Mouse (Mus musculus) embryonic facial prominence, embryonic 12.5 days (tissue): ENCODE data around the gene Qsox1. TPM values are rescaled to one million over a fixed set of nuclear protein-coding genes. Genes with fewer than 3 reads are reported as not detected.

Experiments
- ATAC-seq: fragments of 200-750 bp; cut with Nextera tagmentation; 2 replicates; pipeline ENCODE4 v1.8.0; 2017; ENCODE audit not compliant: insufficient number of reproducible peaks, insufficient read depth, low FRiP score, low TSS enrichment
- H3K27ac ChIP-seq: fragments of 300-500 bp; sonication (generic); 2 replicates; pipeline ENCODE4 v1.5.1; 2016; ENCODE audit warnings: mild to moderate bottlenecking
- H3K27me3 ChIP-seq: fragments of 300-500 bp; sonication (generic); 2 replicates; pipeline ENCODE4 v1.6.1; 2016; ENCODE audit warnings: mild to moderate bottlenecking, moderate library complexity
- H3K36me3 ChIP-seq: fragments of 300-500 bp; sonication (generic); 2 replicates; pipeline ENCODE4 v1.6.1; 2016; ENCODE audit warnings: mild to moderate bottlenecking
- H3K4me1 ChIP-seq: fragments of 300-500 bp; sonication (generic); 2 replicates; pipeline ENCODE4 v1.6.1; 2016
- H3K4me2 ChIP-seq: fragments of 300-500 bp; sonication (generic); replicated peaks from 2 replicates; pipeline ENCODE4 v1.6.1; 2016; ENCODE audit warnings: mild to moderate bottlenecking, moderate library complexity
- H3K4me3 ChIP-seq: fragments of 300-500 bp; sonication (generic); 2 replicates; pipeline ENCODE4 v1.5.1; 2016; ENCODE audit warnings: mild to moderate bottlenecking
- H3K9ac ChIP-seq: fragments of 300-500 bp; sonication (generic); 2 replicates; pipeline ENCODE4 v1.6.1; 2016; ENCODE audit warnings: mild to moderate bottlenecking, moderate library complexity
- H3K9me3 ChIP-seq: fragments of 300-500 bp; sonication (generic); 2 replicates; pipeline ENCODE4 v1.6.1; 2016; ENCODE audit warnings: mild to moderate bottlenecking, moderate library complexity
- WGBS: fragments of 180-500 bp; shearing (Covaris S2); methylation state at CpG from one replicate; pipeline ENCODE4 v1.1.7; 2016; 5-methylcytosine and 5-hydroxymethylcytosine counted together
- polyA plus RNA-seq: library from polyadenylated mRNA; unstranded; fragments of >200 nt; fragmentation: Nextera tagmentation; extraction: Ambion mirVana; gene quantifications from 2 replicates; pipeline ENCODE4 v1.2.1, GENCODE M21; 2016

Gene Qsox1
- polyA plus RNA-seq, 1 experiment from 2014 or later, result 24.0 TPM

DNA sequence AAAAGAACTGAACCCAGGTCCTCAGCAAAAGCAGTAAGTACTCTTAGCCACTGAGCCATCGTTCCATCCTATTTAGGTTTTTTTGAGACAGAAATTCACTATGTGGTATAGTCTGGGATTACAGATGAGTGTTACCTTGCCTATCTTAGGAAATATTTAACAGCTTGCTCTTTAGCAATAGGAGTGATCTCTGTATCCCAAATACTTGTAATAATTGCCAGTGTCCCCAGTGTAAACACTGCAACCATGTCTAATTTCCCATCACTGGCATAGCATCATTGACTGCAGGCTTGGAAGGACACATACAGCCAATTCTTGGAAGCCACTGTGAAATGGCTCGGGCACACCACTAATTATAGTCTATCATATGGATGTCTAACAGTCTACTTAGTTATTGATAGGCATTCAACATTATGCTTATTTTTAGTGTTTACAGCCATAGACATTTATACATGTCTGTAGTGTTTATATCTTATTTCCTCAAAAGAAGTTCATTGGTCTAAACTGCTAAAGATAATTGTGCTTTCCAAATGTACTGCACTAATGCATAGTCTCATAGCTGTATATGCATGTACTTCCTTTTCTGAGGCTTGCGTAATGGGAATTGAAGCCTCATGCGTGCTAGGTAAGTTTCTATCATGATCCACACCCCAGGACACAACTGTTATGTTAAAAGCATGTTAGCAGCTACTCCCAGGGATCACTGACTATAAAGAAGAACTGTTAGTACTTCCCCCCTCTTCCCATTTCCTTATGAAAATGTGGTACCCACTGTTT, 13.4 kb upstream of the Qsox1 start:
- H3K9me3 ChIP-seq, result no peaks in the 10 kb centered on the region
- no peak for ATAC-seq
- no peaks in the 10 kb centered on the region for H3K4me1 ChIP-seq
- H3K27me3 ChIP-seq, result no peaks in the 10 kb centered on the region
- 87% methylated on average over 4 of the region's 4 CpGs for WGBS
- no peak overlapping the region for H3K4me3 ChIP-seq
- no peak overlapping the region for H3K27ac ChIP-seq
- H3K36me3 ChIP-seq, result no peaks in the 10 kb centered on the region
- H3K4me2 ChIP-seq, result no peak overlapping the region
- no peak overlapping the region for H3K9ac ChIP-seq

- Histone ChIP-seq H3K36me3 (no peaks in the 10 kb centered on the region), H3K4me2 (no peak overlapping the region), H3K9ac (no peak overlapping the region), H3K27me3 (no peaks in the 10 kb centered on the region), H3K4me1 (no peaks in the 10 kb centered on the region), H3K9me3 (no peaks in the 10 kb centered on the region), H3K27ac (no peak overlapping the region), H3K4me3 (no peak overlapping the region)
- ATAC-seq, result no peak
- WGBS, result 87% methylated on average over 5 of the region's 5 CpGs
These were observed 8.0 kb upstream of the Qsox1 start for GRCm38 (mm10) chr1:155820646-155821045.

GRCm38 (mm10) chr1:155816167-155816566, 3.5 kb upstream of the Qsox1 start:
- H3K4me2 ChIP-seq, result no peak overlapping the region
- no peak overlapping the region for H3K27ac ChIP-seq
- H3K27me3 ChIP-seq, result no peaks in the 10 kb centered on the region
- H3K9ac ChIP-seq, result no peak overlapping the region
- no peak overlapping the region for H3K4me3 ChIP-seq
- no peaks in the 10 kb centered on the region for H3K36me3 ChIP-seq
- ATAC-seq, result no peak
- 66% methylated on average over 2 of the region's 2 CpGs for WGBS
- peaks cover 9% of the 10 kb centered on the region for H3K4me1 ChIP-seq
- no peaks in the 10 kb centered on the region for H3K9me3 ChIP-seq

DNA sequence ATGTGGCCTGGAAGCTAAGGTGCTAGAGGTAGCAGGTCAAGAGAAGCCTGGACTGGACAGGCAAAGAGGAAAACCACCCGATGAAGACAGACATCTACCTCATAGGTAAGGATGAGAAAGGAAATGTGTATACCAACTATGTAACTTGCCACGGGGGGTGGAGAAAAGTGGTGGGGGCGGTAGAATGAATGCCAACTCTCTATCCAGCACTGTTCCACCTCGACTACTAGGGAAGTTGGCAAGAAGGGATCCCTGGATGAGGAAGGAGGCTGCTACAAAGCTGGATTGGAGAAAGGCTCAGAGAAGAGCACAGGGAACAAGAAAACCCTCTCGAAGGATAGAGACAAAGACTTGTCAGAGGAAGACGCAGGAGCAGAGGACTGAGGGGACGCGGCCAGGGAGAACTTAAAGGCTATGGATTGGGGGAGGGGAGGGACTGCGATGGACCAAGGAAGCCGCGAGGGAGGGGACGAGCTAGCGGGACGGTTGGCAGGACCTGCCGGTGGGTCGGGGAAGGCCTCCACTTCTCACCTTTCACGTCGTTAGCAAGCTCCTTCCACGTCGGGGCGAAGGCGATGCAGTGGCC, 601 bp downstream of the Qsox1 start:
- Histone ChIP-seq H3K36me3 (no peaks in the 10 kb centered on the region; the same call in 1 of the 2 replicates), H3K9ac (peak overlapping the region; percentile 63), H3K4me1 (peaks cover 17% of the 10 kb centered on the region), H3K4me3 (peak overlapping the region; percentile 70), H3K27me3 (no peaks in the 10 kb centered on the region), H3K27ac (peak overlapping the region; percentile 61; the same call in 1 of the 2 replicates), H3K4me2 (peak overlapping the region; percentile 73), H3K9me3 (no peaks in the 10 kb centered on the region)
- peak; percentile 22 for ATAC-seq
- WGBS, result 4% methylated on average over 22 of the region's 22 CpGs

DNA sequence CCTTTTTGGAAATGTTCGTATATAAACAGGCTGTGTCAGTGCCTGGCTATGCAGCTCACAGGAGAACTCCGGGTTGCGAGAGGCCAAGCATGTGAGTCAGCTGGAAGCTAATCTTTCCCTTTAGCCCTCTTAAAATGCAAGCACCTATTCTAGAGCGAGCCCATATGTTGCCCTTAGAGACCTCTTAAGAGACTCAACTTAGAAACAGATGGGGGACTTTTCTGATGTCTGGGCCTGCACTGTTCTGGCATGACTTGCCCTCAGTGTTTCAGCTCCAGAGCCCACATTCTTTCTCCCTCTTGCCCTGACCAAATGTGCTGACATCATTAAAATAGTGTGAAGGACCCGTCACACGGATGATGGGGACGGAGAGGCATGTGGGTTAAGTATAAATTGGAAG, 2.1 kb downstream of the Qsox1 start:
- peak overlapping the region; percentile 24; the same call in 1 of the 2 replicates for H3K27ac ChIP-seq
- H3K36me3 ChIP-seq, result no peaks in the 10 kb centered on the region; the same call in 1 of the 2 replicates
- H3K4me1 ChIP-seq, result peaks cover 17% of the 10 kb centered on the region
- no peak overlapping the region for H3K9ac ChIP-seq
- H3K4me3 ChIP-seq, result no peak overlapping the region
- WGBS, result 39% methylated on average over 7 of the region's 7 CpGs
- H3K4me2 ChIP-seq, result no peak overlapping the region
- no peaks in the 10 kb centered on the region for H3K9me3 ChIP-seq
- no peak for ATAC-seq
- no peaks in the 10 kb centered on the region for H3K27me3 ChIP-seq

DNA sequence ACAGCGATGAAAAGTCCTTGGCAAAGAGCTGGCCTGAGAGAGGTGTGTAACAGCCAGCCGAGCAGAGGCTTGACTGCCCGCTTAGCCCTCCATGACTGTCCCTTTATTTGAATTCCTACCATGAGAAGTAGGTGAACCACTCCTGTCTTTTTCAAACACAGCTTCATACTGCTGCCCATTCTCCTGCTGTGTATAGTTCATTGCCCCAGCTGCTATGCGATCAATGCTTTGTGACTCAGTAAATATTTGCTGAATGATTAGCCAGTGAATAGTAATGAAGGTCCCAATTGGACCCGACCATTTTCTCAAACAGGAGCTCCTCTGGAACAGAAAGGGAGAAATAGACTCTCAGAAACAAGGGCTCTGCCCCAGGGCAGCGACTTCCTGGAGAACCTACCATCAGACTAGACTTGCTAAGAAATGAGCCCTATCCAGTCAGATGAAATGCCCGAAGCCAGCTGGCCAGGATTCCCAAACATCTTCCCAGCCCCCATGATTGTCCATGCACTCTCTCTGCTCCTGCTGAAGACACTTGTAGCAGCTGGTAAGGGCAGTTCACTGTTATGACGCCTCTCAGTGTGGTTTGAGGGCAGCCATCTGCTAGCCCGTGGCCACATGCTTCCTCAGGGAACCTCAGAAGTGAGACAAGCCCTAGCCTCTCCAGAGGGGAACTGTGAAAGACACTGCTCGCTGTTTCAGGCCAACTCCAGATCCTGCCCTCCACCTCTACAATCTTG, 2.8 kb downstream of the Qsox1 start:
- Histone ChIP-seq H3K4me2 (no peak overlapping the region), H3K9me3 (no peaks in the 10 kb centered on the region), H3K36me3 (no peaks in the 10 kb centered on the region; the same call in 1 of the 2 replicates), H3K27ac (no peak overlapping the region), H3K27me3 (no peaks in the 10 kb centered on the region), H3K9ac (no peak overlapping the region), H3K4me1 (peaks cover 17% of the 10 kb centered on the region), H3K4me3 (no peak overlapping the region)
- WGBS, result 70% methylated on average over 10 of the region's 10 CpGs
- no peak for ATAC-seq

- no peak overlapping the region for H3K4me2 ChIP-seq
- no peaks in the 10 kb centered on the region; the same call in 1 of the 2 replicates for H3K36me3 ChIP-seq
- H3K27ac ChIP-seq, result no peak overlapping the region
- peaks cover 17% of the 10 kb centered on the region for H3K4me1 ChIP-seq
- no peak overlapping the region for H3K9ac ChIP-seq
- H3K27me3 ChIP-seq, result no peaks in the 10 kb centered on the region
- no peak overlapping the region for H3K4me3 ChIP-seq
- H3K9me3 ChIP-seq, result no peaks in the 10 kb centered on the region
- whole genome bisulfite sequencing, result 95% methylated on average over 4 of the region's 4 CpGs
- no peak for ATAC-seq
These were observed 4.4 kb downstream of the Qsox1 start for GRCm38 (mm10) chr1:155808261-155808660.

GRCm38 (mm10) chr1:155805607-155806006, 7.1 kb downstream of the Qsox1 start:
- Histone ChIP-seq H3K9me3 (no peaks in the 10 kb centered on the region), H3K36me3 (peaks cover 4% of the 10 kb centered on the region), H3K4me2 (no peak overlapping the region), H3K27ac (no peak overlapping the region), H3K27me3 (no peaks in the 10 kb centered on the region), H3K4me3 (no peak overlapping the region), H3K9ac (no peak overlapping the region), H3K4me1 (peaks cover 4% of the 10 kb centered on the region; the same call in 1 of the 2 replicates)
- WGBS, result 94% methylated on average over 9 of the region's 9 CpGs
- ATAC-seq, result no peak

- H3K9me3 ChIP-seq, result no peaks in the 10 kb centered on the region
These were observed 11.4 kb downstream of the Qsox1 start for GRCm38 (mm10) chr1:155801014-155801991.

GRCm38 (mm10) chr1:155798000-155798399, 14.7 kb downstream of the Qsox1 start:
- 88% methylated on average over 4 of the region's 4 CpGs for WGBS
- no peaks in the 10 kb centered on the region for H3K27me3 ChIP-seq

More at GRCm38 (mm10) chr1:155801014-155801991, 11.4 kb downstream of the Qsox1 start:
- Histone ChIP-seq H3K4me3 (no peak overlapping the region), H3K27ac (no peak overlapping the region), H3K4me1 (no peaks in the 10 kb centered on the region), H3K27me3 (no peaks in the 10 kb centered on the region), H3K36me3 (peaks cover 8% of the 10 kb centered on the region; the same call in 1 of the 2 replicates), H3K4me2 (no peak overlapping the region), H3K9ac (no peak overlapping the region)
- no peak for ATAC-seq
- 87% methylated on average over 11 of the region's 11 CpGs for WGBS

DNA sequence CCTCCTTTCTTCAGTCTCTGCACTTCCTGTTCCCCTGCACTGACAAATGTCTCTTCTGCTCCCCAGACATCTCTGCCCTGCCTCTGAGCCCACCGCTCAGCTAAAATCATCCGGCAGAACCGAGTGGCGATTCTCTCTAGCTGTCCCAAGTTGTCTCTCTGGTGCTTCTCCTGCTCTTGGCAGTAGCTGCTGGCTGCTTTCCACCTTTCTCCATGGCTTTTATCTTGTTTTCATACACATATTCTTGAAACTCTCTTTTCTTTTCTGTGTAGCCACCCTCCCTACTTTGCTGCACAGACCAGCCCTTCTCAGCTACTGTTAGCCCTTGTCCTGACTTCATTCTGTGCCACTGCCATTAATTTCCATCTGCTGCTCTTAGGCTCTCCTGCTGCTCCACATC, 15.3 kb downstream of the Qsox1 start:
- Histone ChIP-seq H3K9me3 (no peaks in the 10 kb centered on the region), H3K4me2 (no peak overlapping the region), H3K27ac (no peak overlapping the region), H3K27me3 (no peaks in the 10 kb centered on the region), H3K9ac (no peak overlapping the region), H3K4me1 (no peaks in the 10 kb centered on the region), H3K4me3 (no peak overlapping the region), H3K36me3 (peaks cover 16% of the 10 kb centered on the region)
- WGBS, result 88% methylated on average over 4 of the region's 4 CpGs
- ATAC-seq, result no peak

More at GRCm38 (mm10) chr1:155798000-155798399, 14.7 kb downstream of the Qsox1 start:
- H3K36me3 ChIP-seq, result peaks cover 20% of the 10 kb centered on the region
- no peak overlapping the region for H3K4me2 ChIP-seq
- H3K9ac ChIP-seq, result no peak overlapping the region
- H3K27ac ChIP-seq, result no peak overlapping the region
- H3K9me3 ChIP-seq, result no peaks in the 10 kb centered on the region
- no peaks in the 10 kb centered on the region for H3K4me1 ChIP-seq
- ATAC-seq, result no peak
- H3K4me3 ChIP-seq, result no peak overlapping the region
